Mouse (Mus musculus) cerebellum, postnatal 4 days (tissue): ENCODE measurements around the gene Kcnk5.
A peak's percentile ranks its signal among the peaks of the same experiment; 100 is the strongest.

Experiments
- DNase-seq, 2 experiments: peaks; one replicate each; pipeline ENCODE4 v3.0.0; 2022; ENCODE audit warnings: low spot score in 2 of 2, mixed read lengths in 1 of 2

Kcnk5 gene

DNA sequence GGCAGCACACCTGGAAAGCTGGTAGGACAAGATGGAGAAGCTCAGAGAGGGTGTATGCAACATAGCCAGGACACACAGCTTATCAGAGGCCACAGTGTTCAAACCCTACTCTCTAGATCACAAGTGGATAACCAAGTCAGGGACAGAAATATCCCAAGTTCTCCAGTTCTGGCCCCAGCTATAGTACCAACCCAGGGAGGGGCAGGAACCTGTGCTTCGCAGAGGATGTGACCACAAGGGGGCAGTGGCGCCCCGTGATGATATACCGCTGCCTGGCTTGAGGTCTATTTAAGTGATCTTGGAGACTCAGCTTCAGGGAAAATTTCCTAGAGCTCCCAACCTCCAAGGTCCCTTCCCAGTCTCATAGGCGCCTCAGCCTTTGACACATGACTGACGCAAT, 67.6 kb downstream of the Kcnk5 start:
- DNase-seq, result peak; percentile 84 to 87

DNA sequence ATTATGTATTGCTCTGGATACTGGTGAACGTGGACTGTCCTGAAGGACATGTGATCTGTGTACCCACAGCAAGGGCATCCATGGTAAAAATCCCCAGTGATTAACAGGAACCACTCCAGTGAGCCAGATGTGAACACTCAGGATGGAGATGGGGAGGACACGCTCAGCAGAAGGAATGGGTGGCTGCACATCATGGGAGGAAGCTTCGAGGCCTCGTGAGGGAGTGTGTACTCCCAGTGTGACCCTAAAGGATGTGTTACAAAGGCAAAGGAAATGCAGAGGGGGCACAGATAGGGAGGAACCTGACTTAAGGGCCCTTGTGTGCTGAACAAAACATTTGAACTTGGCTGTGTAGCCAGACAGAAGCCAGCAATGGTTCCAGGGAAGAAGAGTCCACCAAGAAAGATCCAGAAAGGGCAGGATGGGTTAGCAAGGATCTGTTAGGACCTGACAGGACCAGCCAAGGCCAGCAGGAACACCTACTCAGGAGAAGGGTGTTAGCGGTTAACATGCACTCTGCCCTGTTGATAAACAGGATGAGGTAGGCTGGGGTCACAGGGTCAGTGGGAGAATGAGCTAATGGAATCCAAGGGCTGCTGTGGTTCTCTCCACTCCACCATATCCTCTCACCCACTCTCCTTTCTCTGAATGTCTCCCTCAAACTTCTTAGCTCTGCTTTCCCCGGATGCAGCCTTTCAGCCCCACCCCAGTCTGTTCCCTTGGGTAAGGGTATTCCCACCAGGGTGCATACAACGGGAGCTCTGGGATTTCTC, 68.2 kb downstream of the Kcnk5 start:
- DNase-seq, result no peak

DNA sequence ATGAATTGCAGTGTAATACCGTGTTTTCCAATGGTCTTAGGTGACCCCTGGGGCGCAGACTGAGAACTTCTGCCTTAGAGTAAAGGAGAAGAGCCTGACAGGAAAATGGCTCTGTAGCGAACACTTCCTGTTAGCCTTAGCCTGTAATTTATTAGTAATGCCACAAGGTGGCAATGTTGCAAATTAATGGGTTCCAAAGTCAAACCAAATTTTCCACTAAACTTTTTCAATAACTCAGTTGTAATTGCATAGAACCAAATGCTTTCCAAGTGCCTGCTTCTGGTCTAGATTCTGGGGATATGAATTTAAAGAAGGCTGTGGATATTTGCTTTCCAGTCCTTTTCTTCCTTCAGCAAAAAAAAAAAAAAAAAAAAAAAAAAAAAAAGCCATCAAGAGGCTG, 69.4 kb downstream of the Kcnk5 start:
- DNase-seq, result no peak

DNA sequence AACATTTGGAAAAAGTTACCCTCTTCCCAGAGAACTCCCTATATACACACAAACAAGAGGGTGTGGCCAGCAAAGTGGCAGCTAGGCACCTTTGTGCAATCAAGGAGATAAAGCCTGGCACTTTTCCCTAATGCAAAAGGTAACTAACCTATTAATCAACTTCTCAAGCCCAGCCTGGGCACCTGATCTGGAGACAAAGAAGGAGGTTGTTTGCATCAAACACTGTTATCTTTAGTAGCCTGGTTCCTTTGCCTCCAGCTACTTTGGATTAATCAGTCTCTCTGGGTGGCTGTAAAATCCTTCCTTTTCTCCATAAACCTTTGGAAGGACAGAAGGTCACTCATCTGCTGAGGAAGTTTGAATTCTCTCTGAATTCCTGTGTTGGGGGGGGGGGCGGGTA, 70.7 kb downstream of the Kcnk5 start:
- DNase-seq, result no peak

DNA sequence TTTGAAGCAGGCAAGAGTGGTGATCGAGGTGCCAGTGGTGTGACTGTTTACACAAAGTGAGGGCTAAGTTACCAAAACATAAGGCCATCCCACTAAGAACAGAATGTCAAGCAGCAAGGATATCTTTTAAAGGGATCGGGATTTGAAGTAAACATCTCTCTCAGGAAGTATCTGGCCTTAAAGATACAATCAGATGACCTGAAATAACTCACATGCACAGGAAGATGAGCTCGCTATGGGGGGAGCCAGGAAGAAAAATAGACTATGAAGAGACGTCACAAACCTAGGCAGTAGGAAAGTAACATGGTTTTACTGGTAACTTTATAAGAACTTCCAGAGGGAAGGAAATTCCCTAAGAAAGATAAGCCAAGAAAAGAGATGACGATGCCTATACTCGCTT, 75.3 kb downstream of the Kcnk5 start:
- DNase-seq, result no peak

DNA sequence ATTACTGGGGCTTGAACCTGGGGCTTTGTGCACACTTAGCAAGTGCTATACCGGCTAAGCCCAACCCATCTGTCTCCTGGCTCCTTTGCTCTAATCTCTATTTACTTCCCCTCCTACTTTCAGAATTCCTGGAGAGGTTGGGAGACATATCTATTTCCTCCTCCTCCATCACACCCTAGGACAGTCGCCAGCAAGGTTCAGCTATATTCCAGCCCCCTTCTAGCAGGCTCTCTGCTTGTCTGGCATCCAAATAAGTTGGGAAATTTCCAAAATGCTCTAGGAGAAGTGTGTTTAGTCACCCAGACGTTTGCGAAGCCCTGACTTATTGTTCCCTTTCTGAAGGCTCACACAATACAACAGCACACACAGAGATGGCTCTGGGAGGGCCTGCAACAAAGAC, 78.4 kb downstream of the Kcnk5 start:
- no peak for DNase-seq

DNA sequence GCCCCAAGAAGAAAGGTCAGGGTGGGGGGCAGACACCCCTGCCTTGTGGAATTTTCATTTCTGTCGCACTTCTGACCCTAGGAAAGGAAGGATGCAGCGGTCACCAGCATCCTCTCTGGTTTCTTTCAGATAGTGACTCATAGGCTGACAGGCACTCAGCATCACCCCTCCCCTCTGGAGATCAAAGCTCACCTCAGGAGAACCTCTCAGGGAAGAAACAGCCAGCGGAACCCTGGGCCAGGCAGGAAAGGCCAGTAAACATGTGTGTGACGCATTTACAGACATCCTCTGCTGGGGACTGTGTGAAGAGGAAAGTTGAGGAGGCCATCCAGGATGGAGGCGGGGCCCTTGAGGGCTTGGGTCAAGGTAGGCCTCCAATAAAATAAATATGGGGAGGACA, 83.5 kb downstream of the Kcnk5 start:
- DNase-seq, result no peak

DNA sequence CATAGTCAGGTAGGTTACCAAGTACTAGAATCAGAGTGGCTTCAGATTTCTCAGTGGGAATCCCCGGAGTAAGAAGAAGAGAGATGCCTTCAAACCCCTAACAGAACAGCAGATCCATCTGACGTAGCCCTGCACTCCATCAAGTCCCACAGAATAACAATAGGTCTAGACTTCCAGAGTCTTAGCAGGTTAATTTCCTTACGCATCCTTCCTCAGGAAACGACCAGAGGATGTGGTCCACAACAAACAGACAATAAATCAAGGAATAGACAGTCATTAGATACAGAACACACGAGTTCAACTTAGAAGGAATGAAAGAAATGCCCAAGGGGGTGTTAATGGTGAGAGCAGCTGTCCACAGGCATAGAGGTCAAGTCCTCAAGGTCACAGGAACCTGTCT, 86.7 kb downstream of the Kcnk5 start:
- no peak for DNase-seq

DNA sequence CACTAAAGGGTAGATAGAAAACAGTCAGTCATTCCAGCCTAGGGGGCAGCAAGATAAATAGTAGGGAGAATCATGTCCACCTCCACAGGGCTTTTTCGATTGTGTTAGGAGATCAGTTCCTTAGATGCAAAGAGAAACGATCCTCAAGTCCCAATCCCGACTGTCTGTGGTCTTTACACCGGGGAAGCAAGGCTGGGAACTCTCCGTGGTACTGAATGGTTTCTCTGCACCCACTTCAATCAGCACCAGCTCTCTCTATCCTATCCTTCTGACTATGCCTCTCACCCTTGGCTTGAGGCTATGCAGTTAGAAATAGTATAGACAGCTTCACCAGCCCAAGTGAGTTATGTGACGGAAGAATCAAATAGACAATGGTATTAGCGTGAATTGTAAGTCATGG, 88.1 kb downstream of the Kcnk5 start:
- DNase-seq, result no peak
